Mouse (Mus musculus) liver, embryonic 14.5 days (tissue): ENCODE measurements around the gene Pum3.

ENCODE experiments used
- CTCF ChIP-seq: IDR thresholded peaks from 2 replicates; pipeline ENCODE4 v1.5.1; 2016; ENCODE audit warnings: antibody characterized with exemption, low read depth, control low read depth
- EP300 ChIP-seq: IDR thresholded peaks from 2 replicates; pipeline ENCODE4 v1.6.1; 2016; ENCODE audit warnings: antibody characterized with exemption, low read depth

DNA sequence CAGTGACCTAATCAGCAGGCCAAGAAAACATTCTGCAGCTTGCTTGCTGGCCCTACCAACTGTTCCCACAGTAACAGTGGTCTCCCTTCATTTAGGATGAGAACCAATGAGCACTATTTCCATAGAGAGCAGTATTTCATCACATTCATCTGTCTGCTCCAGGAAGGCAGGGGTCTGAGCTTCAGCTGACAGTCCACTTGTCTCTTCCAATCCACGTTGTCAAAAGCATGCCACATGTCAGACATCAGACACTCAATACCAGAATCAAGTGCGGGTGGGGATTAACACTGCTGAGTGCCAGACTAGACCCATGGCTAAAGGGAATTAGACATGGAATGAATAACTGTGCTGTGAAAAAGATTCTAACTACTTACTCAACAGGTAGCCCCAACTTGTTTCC lies 32.9 kb downstream of the Pum3 start:
- TF ChIP-seq CTCF, result no peak
- no peak for TF ChIP-seq EP300
